Mouse (Mus musculus): ENCODE data around the gene Col4a4.

DNA sequence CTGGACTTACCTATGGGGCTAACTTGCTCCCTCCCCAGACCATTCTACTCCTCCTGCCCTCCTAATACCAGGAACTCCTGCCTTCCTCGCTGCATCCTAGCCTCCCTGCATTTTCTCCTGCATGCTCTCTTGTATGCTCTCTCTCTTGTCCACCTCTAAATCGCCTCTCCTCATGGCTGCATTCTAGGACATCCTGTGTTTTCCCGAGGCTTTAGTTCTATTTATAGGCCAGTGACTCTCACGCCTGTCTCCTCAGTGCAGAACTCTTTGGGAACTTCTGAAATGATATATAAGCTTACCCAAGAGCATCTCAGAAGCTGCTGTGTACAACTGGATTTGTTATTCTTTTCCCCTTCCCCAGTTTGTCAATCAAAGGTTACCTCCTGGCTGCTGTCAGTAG is 174.6 kb downstream of the Col4a4 start:
- TF ChIP-seq POLR2A (IDR thresholded peaks at IDR 0.05; ENCODE audit: low read depth, low read length) (no peak), CTCF (IDR thresholded peaks at IDR 0.05; ENCODE audit: extremely low read depth, insufficient read length, insufficient replicate concordance, low read depth, low read length) (no peak)

Data from small intestine, adult 2 months (tissue).